Mouse (Mus musculus): Measurements from ENCODE around the gene Zfp866.

- TF ChIP-seq POLR2A (IDR thresholded peaks at IDR 0.05; ENCODE audit: low read depth, low read length): no peak
- no peak for TF ChIP-seq CTCF (IDR thresholded peaks at IDR 0.05; ENCODE audit: borderline replicate concordance, insufficient read depth, low read length)
These were observed 75.6 kb downstream of the Zfp866 start for GRCm38 (mm10) chr8:69715366-69715765.

All from embryonic fibroblast, embryonic 13.5 days (primary cell).